Mouse (Mus musculus) G1E (cell line): ENCODE measurements at regions not wholly inside any gene's neighbourhood (a gene's known extent, or its start where the extent isn't known, plus 50 kb on each side); places are given as distances from the start of the nearest gene placed in this dataset.

Source experiments
- ATAC-seq: 2 replicates; pipeline ENCODE4 v1.8.0; 2016; ENCODE audit warnings: mild to moderate bottlenecking; ENCODE audit not compliant: insufficient number of reproducible peaks, poor library complexity, low FRiP score, severe bottlenecking; ENCODE audit errors: extremely low read depth
- DNase-seq: peaks from one replicate; pipeline ENCODE4 v3.0.0; 2012; ENCODE audit warnings: low spot score
- H3K27me3 ChIP-seq: 2 replicates; pipeline ENCODE4 v1.6.1; 2012; ENCODE audit warnings: mild to moderate bottlenecking, low read length, inconsistent platforms; ENCODE audit not compliant: insufficient read depth
- H3K36me3 ChIP-seq: replicated peaks from 2 replicates; pipeline ENCODE3; 2012; ENCODE audit warnings: mild to moderate bottlenecking, inconsistent platforms
- H3K4me1 ChIP-seq: 2 replicates; pipeline ENCODE4 v1.6.1; 2012; ENCODE audit warnings: low read depth, low read length, inconsistent platforms, mixed read lengths; ENCODE audit not compliant: insufficient read depth
- H3K4me3 ChIP-seq: 2 replicates; pipeline ENCODE4 v1.5.1; 2012; ENCODE audit warnings: low read depth, mild to moderate bottlenecking, inconsistent platforms, low read length, moderate library complexity, mixed read lengths
- H3K9me3 ChIP-seq: replicated peaks from 2 replicates; pipeline ENCODE4 v1.6.1; 2012; ENCODE audit warnings: inconsistent platforms
- CTCF ChIP-seq: IDR thresholded peaks from 2 replicates; pipeline ENCODE4 v1.5.1; 2012; ENCODE audit warnings: low read depth, low read length, inconsistent platforms, mixed read lengths
- GATA1 ChIP-seq: IDR thresholded peaks from 2 replicates; pipeline ENCODE4 v1.6.1; 2012; ENCODE audit warnings: borderline replicate concordance, low read length, inconsistent platforms, mixed read lengths
- GATA2 ChIP-seq: IDR thresholded peaks from 2 replicates; pipeline ENCODE4 v1.6.1; 2012; ENCODE audit warnings: low read depth, low read length, inconsistent platforms, borderline replicate concordance
- POLR2AphosphoS5 ChIP-seq: IDR thresholded peaks from 2 replicates; pipeline ENCODE4 v1.6.1; 2012; ENCODE audit warnings: low read depth, low read length, inconsistent platforms; ENCODE audit not compliant: insufficient replicate concordance
- TAL1 ChIP-seq: conservative IDR thresholded peaks from 2 replicates; pipeline ENCODE4 v1.6.1; 2012; ENCODE audit warnings: low read depth, low read length, inconsistent platforms, mixed read lengths

GRCm38 (mm10) chr12:91999031-91999430 is 150.1 kb upstream of the Sel1l start:
- Histone ChIP-seq H3K36me3 (no peaks in the 10 kb centered on the region), H3K9me3 (no peaks in the 10 kb centered on the region), H3K4me1 (peaks cover 7% of the 10 kb centered on the region), H3K27me3 (peaks cover 10% of the 10 kb centered on the region), H3K4me3 (no peak overlapping the region)
- TF ChIP-seq CTCF (no peak), GATA2 (no peak), POLR2AphosphoS5 (no peak), TAL1 (no peak), GATA1 (no peak)
- DNase-seq (no peak), ATAC-seq (no peak)

GRCm38 (mm10) chr12:91997404-91997803 is 148.4 kb upstream of the Sel1l start:
- TF ChIP-seq TAL1 (no peak), GATA1 (no peak), GATA2 (no peak), CTCF (no peak)
- H3K36me3 ChIP-seq, result no peaks in the 10 kb centered on the region
- H3K9me3 ChIP-seq, result no peaks in the 10 kb centered on the region
- peaks cover 8% of the 10 kb centered on the region for H3K27me3 ChIP-seq
- DNase-seq (no peak), ATAC-seq (no peak)
- no peak overlapping the region for H3K4me3 ChIP-seq
- peaks cover 7% of the 10 kb centered on the region for H3K4me1 ChIP-seq

- no peak for TF ChIP-seq GATA1
- no peak for TF ChIP-seq GATA2
- TF ChIP-seq TAL1, result no peak
- TF ChIP-seq CTCF, result no peak
- TF ChIP-seq POLR2AphosphoS5, result no peak
- DNase-seq (no peak), ATAC-seq (peak; percentile 34)
- Histone ChIP-seq H3K27me3 (peaks cover 4% of the 10 kb centered on the region; the same call in 1 of the 2 replicates), H3K4me1 (peaks cover 7% of the 10 kb centered on the region), H3K4me3 (no peak overlapping the region), H3K36me3 (no peaks in the 10 kb centered on the region), H3K9me3 (no peaks in the 10 kb centered on the region)
Observed at GRCm38 (mm10) chr12:91995545-91995944, 146.6 kb upstream of the Sel1l start.

GRCm38 (mm10) chr12:91986448-91986847 is 137.5 kb upstream of the Sel1l start:
- no peak overlapping the region for H3K4me3 ChIP-seq
- peaks cover 17% of the 10 kb centered on the region for H3K27me3 ChIP-seq
- no peaks in the 10 kb centered on the region for H3K9me3 ChIP-seq
- DNase-seq (no peak), ATAC-seq (no peak)
- peaks cover 16% of the 10 kb centered on the region for H3K4me1 ChIP-seq
- no peaks in the 10 kb centered on the region for H3K36me3 ChIP-seq
- TF ChIP-seq POLR2AphosphoS5 (no peak), TAL1 (no peak), GATA2 (no peak), CTCF (no peak), GATA1 (no peak)

GRCm38 (mm10) chr12:91980321-91980720 is 131.4 kb upstream of the Sel1l start:
- DNase-seq (no peak), ATAC-seq (no peak)
- TF ChIP-seq TAL1, result no peak
- no peak for TF ChIP-seq GATA2
- no peak for TF ChIP-seq CTCF
- TF ChIP-seq GATA1, result no peak
- TF ChIP-seq POLR2AphosphoS5, result no peak
- H3K27me3 ChIP-seq, result peaks cover 14% of the 10 kb centered on the region
- no peaks in the 10 kb centered on the region for H3K9me3 ChIP-seq
- H3K36me3 ChIP-seq, result no peaks in the 10 kb centered on the region
- peaks cover 21% of the 10 kb centered on the region for H3K4me1 ChIP-seq
- H3K4me3 ChIP-seq, result no peak overlapping the region

GRCm38 (mm10) chr12:91971045-91971444 is 122.1 kb upstream of the Sel1l start:
- peaks cover 7% of the 10 kb centered on the region; the same call in 1 of the 2 replicates for H3K4me1 ChIP-seq
- DNase-seq (no peak), ATAC-seq (no peak)
- H3K36me3 ChIP-seq, result no peaks in the 10 kb centered on the region
- H3K9me3 ChIP-seq, result no peaks in the 10 kb centered on the region
- peaks cover 6% of the 10 kb centered on the region; the same call in 1 of the 2 replicates for H3K27me3 ChIP-seq
- no peak for TF ChIP-seq CTCF
- H3K4me3 ChIP-seq, result no peak overlapping the region

GRCm38 (mm10) chr12:91965937-91966336 is 117.0 kb upstream of the Sel1l start:
- ATAC-seq (no peak), DNase-seq (no peak)
- Histone ChIP-seq H3K36me3 (no peaks in the 10 kb centered on the region), H3K27me3 (peaks cover 6% of the 10 kb centered on the region; the same call in 1 of the 2 replicates), H3K9me3 (no peaks in the 10 kb centered on the region), H3K4me1 (peaks cover 33% of the 10 kb centered on the region), H3K4me3 (no peak overlapping the region)
- no peak for TF ChIP-seq POLR2AphosphoS5
- TF ChIP-seq GATA1, result no peak
- no peak for TF ChIP-seq GATA2
- TF ChIP-seq CTCF, result no peak
- no peak for TF ChIP-seq TAL1
